Mouse (Mus musculus): ENCODE data around the gene Stx7. TPM values are rescaled to one million over a fixed set of nuclear protein-coding genes. Genes with fewer than 3 reads are reported as not detected.
"Not testable (repeated sequence)": the region's sequence is repeated elsewhere in the genome, so short reads cannot be mapped to it uniquely, and the experiment has no call there.

Gene Stx7
- polyA plus RNA-seq (2015; fragmentation: Nextera tagmentation; extraction: Ambion mirVana) = 167 and 185 TPM in 2 replicates

GRCm38 (mm10) chr10:24149135-24149781 lies at the start of gene Stx7:
TSS of gene Stx7 (plus strand) at chr10:24149302.
- peak; percentile 93 for ATAC-seq (replicated peaks; ENCODE audit: low FRiP score, low read depth)
- no peaks in the 10 kb centered on the region for H3K27me3 ChIP-seq (ENCODE audit: insufficient read depth, low read length)
- H3K36me3 ChIP-seq (ENCODE audit: insufficient read depth, low read length) = no peaks in the 10 kb centered on the region
- peak; percentile 96 for DNase-seq (ENCODE audit: low spot score)
- peak within 1 kb of the TSS; percentile 85 for H3K4me3 ChIP-seq (replicated peaks; ENCODE audit: low read depth, low read length)
- H3K9ac ChIP-seq (ENCODE audit: low read depth, low read length) = peak within 1 kb of the TSS; percentile 87
- peak within 1 kb of the TSS; percentile 92 for H3K27ac ChIP-seq
- no peaks in the 10 kb centered on the region for H3K9me3 ChIP-seq (replicated peaks; ENCODE audit: low read length)
- H3K4me2 ChIP-seq (ENCODE audit: low read length) = peak within 1 kb of the TSS; percentile 64
- under 1% methylated on average over 40 of the region's 45 CpGs for WGBS
- TF ChIP-seq CTCF (IDR thresholded peaks at IDR 0.05; ENCODE audit: low read depth) = no peak
- peaks cover 11% of the 10 kb centered on the region for H3K4me1 ChIP-seq (replicated peaks; ENCODE audit: insufficient read depth, low read length)

GRCm38 (mm10) chr10:24101812-24102211 lies 47.3 kb upstream of the Stx7 start, which contains the start of gene Taar8c:
TSS of gene Taar8c (minus strand) at chr10:24101912.
- not testable (repeated sequence) for ATAC-seq (replicated peaks; ENCODE audit: low FRiP score, low read depth)
- 91% methylated on average over 1 of the region's 3 CpGs for WGBS

GRCm38 (mm10) chr10:24103299-24103698 lies 45.8 kb upstream of the Stx7 start:
- H3K9me3 ChIP-seq (replicated peaks; ENCODE audit: low read length); H3K27ac ChIP-seq; H3K4me1 ChIP-seq (replicated peaks; ENCODE audit: insufficient read depth, low read length); ATAC-seq (replicated peaks; ENCODE audit: low FRiP score, low read depth); H3K4me3 ChIP-seq (replicated peaks; ENCODE audit: low read depth, low read length); H3K27me3 ChIP-seq (ENCODE audit: insufficient read depth, low read length); H3K36me3 ChIP-seq (ENCODE audit: insufficient read depth, low read length); H3K4me2 ChIP-seq (ENCODE audit: low read length); H3K9ac ChIP-seq (ENCODE audit: low read depth, low read length); DNase-seq (ENCODE audit: low spot score): not testable (repeated sequence)
- 0% methylated on average over 1 of the region's 1 CpGs for WGBS

More at GRCm38 (mm10) chr10:24101812-24102211, 47.3 kb upstream of the Stx7 start, which contains the start of gene Taar8c:
- not testable (repeated sequence) for H3K27ac ChIP-seq; H3K4me2 ChIP-seq (ENCODE audit: low read length); H3K36me3 ChIP-seq (ENCODE audit: insufficient read depth, low read length); H3K4me3 ChIP-seq (replicated peaks; ENCODE audit: low read depth, low read length); H3K9ac ChIP-seq (ENCODE audit: low read depth, low read length); H3K9me3 ChIP-seq (replicated peaks; ENCODE audit: low read length); H3K27me3 ChIP-seq (ENCODE audit: insufficient read depth, low read length); DNase-seq (ENCODE audit: low spot score); H3K4me1 ChIP-seq (replicated peaks; ENCODE audit: insufficient read depth, low read length)

GRCm38 (mm10) chr10:24107747-24108146 lies 41.4 kb upstream of the Stx7 start:
- no peak for TF ChIP-seq CTCF (IDR thresholded peaks at IDR 0.05; ENCODE audit: low read depth)
- H3K9ac ChIP-seq (ENCODE audit: low read depth, low read length) = no peak overlapping the region
- WGBS = 56% methylated on average over 5 of the region's 5 CpGs
- no peak overlapping the region for H3K4me2 ChIP-seq (ENCODE audit: low read length)
- no peaks in the 10 kb centered on the region for H3K36me3 ChIP-seq (ENCODE audit: insufficient read depth, low read length)
- H3K27ac ChIP-seq = no peak overlapping the region
- DNase-seq (ENCODE audit: low spot score) (no peak), ATAC-seq (replicated peaks; ENCODE audit: low FRiP score, low read depth) (no peak)
- H3K9me3 ChIP-seq (replicated peaks; ENCODE audit: low read length) = no peaks in the 10 kb centered on the region
- H3K4me1 ChIP-seq (replicated peaks; ENCODE audit: insufficient read depth, low read length) = 0 out of 2 replicates have a peak, but pooled peaks cover 5% of the 10 kb centered on the region
- H3K27me3 ChIP-seq (ENCODE audit: insufficient read depth, low read length) = no peaks in the 10 kb centered on the region
- no peak overlapping the region for H3K4me3 ChIP-seq (replicated peaks; ENCODE audit: low read depth, low read length)

GRCm38 (mm10) chr10:24108236-24108635 lies 40.9 kb upstream of the Stx7 start:
- DNase-seq (ENCODE audit: low spot score) (no peak), ATAC-seq (replicated peaks; ENCODE audit: low FRiP score, low read depth) (no peak)
- no peaks in the 10 kb centered on the region for H3K27me3 ChIP-seq (ENCODE audit: insufficient read depth, low read length)
- no peak overlapping the region for H3K4me3 ChIP-seq (replicated peaks; ENCODE audit: low read depth, low read length)
- TF ChIP-seq CTCF (IDR thresholded peaks at IDR 0.05; ENCODE audit: low read depth) = no peak
- H3K4me2 ChIP-seq (ENCODE audit: low read length) = no peak overlapping the region
- H3K9ac ChIP-seq (ENCODE audit: low read depth, low read length) = no peak overlapping the region
- H3K36me3 ChIP-seq (ENCODE audit: insufficient read depth, low read length) = no peaks in the 10 kb centered on the region
- no peaks in the 10 kb centered on the region for H3K9me3 ChIP-seq (replicated peaks; ENCODE audit: low read length)
- H3K4me1 ChIP-seq (replicated peaks; ENCODE audit: insufficient read depth, low read length) = 0 out of 2 replicates have a peak, but pooled peaks cover 5% of the 10 kb centered on the region
- 67% methylated on average over 3 of the region's 3 CpGs for whole genome bisulfite sequencing
- H3K27ac ChIP-seq = no peak overlapping the region

- H3K4me1 ChIP-seq (replicated peaks; ENCODE audit: insufficient read depth, low read length); DNase-seq (ENCODE audit: low spot score); H3K4me2 ChIP-seq (ENCODE audit: low read length); H3K9ac ChIP-seq (ENCODE audit: low read depth, low read length); H3K36me3 ChIP-seq (ENCODE audit: insufficient read depth, low read length); H3K9me3 ChIP-seq (replicated peaks; ENCODE audit: low read length); H3K27ac ChIP-seq; H3K27me3 ChIP-seq (ENCODE audit: insufficient read depth, low read length); H3K4me3 ChIP-seq (replicated peaks; ENCODE audit: low read depth, low read length); ATAC-seq (replicated peaks; ENCODE audit: low FRiP score, low read depth): not testable (repeated sequence)
- whole genome bisulfite sequencing = 72% methylated on average over 8 of the region's 8 CpGs
Observed at GRCm38 (mm10) chr10:24109434-24109833, 39.7 kb upstream of the Stx7 start, which contains the start of gene Taar9. TSS of gene Taar9 (minus strand) at chr10:24109534.

All from kidney, postnatal 0 days (tissue).